Mouse (Mus musculus) adrenal gland (tissue): ENCODE results near the gene Prrg4.
"Not testable (repeated sequence)": the region's sequence is repeated elsewhere in the genome, so short reads cannot be mapped to it uniquely, and the experiment has no call there.

Experiments
- intact Hi-C: fragments of 180-260 bp; cut with DNase I; formaldehyde crosslinking; loops from one replicate; pipeline ENCODE4 v1.15.1; 2025

The Prrg4 gene

GRCm38 (mm10) chr2:104846638-104847414 lies 2.9 kb downstream of the Prrg4 start:
- intact Hi-C loops, result no loop called here

GRCm38 (mm10) chr2:104842559-104842958 lies 7.1 kb downstream of the Prrg4 start:
- intact Hi-C loops, result no loop called here

GRCm38 (mm10) chr2:104841736-104842135 lies 7.9 kb downstream of the Prrg4 start:
- intact Hi-C loops, result no loop called here

GRCm38 (mm10) chr2:104840974-104841373 lies 8.7 kb downstream of the Prrg4 start:
- intact Hi-C loops, result no loop called here

GRCm38 (mm10) chr2:104832486-104832885 lies 17.2 kb downstream of the Prrg4 start:
- intact Hi-C loops, result no loop called here

- intact Hi-C loops, result no loop called here
Measured at GRCm38 (mm10) chr2:104826191-104826590, 23.5 kb downstream of the Prrg4 start.

- intact Hi-C loops, result not testable (repeated sequence)
Measured at GRCm38 (mm10) chr2:104818763-104819162, 30.9 kb downstream of the Prrg4 start.

- intact Hi-C loops, result no loop called here
Measured at GRCm38 (mm10) chr2:104817555-104818330, 31.9 kb downstream of the Prrg4 start.

GRCm38 (mm10) chr2:104816866-104817439 lies 32.7 kb downstream of the Prrg4 start:
- intact Hi-C loops, result no loop called here

GRCm38 (mm10) chr2:104816371-104816827 lies 33.3 kb downstream of the Prrg4 start, which contains the start of gene Qser1:
Gene Qser1, minus strand, starts transcription at chr2:104816760.
- intact Hi-C loops, result no loop called here

GRCm38 (mm10) chr2:104815561-104816370 lies 33.9 kb downstream of the Prrg4 start:
- intact Hi-C loops, result no loop called here

GRCm38 (mm10) chr2:104814181-104814951 lies 35.3 kb downstream of the Prrg4 start:
- intact Hi-C loops, result no loop called here

GRCm38 (mm10) chr2:104805435-104805834 lies 44.2 kb downstream of the Prrg4 start:
- intact Hi-C loops, result no loop called here
